Mouse (Mus musculus) small intestine, adult 2 months (tissue): ENCODE results near the gene Ppp1r14d.

Experiments used
- CTCF ChIP-seq: fragments of 200-500 bp; IDR thresholded peaks from 2 replicates; pipeline ENCODE4 v1.5.1; 2012; ENCODE audit warnings: low read depth, mild to moderate bottlenecking, control low read depth, inconsistent platforms, low read length, moderate library complexity, mixed read lengths; ENCODE audit not compliant: insufficient replicate concordance, insufficient read length; ENCODE audit errors: extremely low read depth
- POLR2A ChIP-seq: fragments of 200-500 bp; IDR thresholded peaks from 2 replicates; pipeline ENCODE4 v1.6.1; 2012; ENCODE audit warnings: low read depth, mild to moderate bottlenecking, control low read depth, inconsistent platforms, low read length, moderate library complexity

- TF ChIP-seq POLR2A (no peak), CTCF (no peak)
Measured at GRCm38 (mm10) chr2:119261326-119261725, 31.6 kb upstream of the Ppp1r14d start.
